Mouse (Mus musculus) olfactory bulb, adult 2 months (tissue): ENCODE measurements around the gene Vasp. TPM values are rescaled to one million over a fixed set of nuclear protein-coding genes. Genes with fewer than 3 reads are reported as not detected.
A peak's percentile ranks its signal among the peaks of the same experiment; 100 is the strongest.
"Not testable (repeated sequence)": the region's sequence is repeated elsewhere in the genome, so short reads cannot be mapped to it uniquely, and the experiment has no call there.

Source experiments
- H3K27ac ChIP-seq: fragments of 200-500 bp; 2 replicates; pipeline ENCODE4 v1.5.1; 2012; ENCODE audit warnings: low read depth, low read length; ENCODE audit not compliant: insufficient read depth
- H3K4me1 ChIP-seq: fragments of 200-500 bp; 2 replicates; pipeline ENCODE4 v1.6.1; 2012; ENCODE audit warnings: low read length; ENCODE audit not compliant: control insufficient read depth, insufficient read depth
- H3K4me3 ChIP-seq: fragments of 200-500 bp; 2 replicates; pipeline ENCODE4 v1.5.1; 2012; ENCODE audit warnings: mild to moderate bottlenecking, low read depth, low read length, moderate library complexity; ENCODE audit not compliant: insufficient read depth
- CTCF ChIP-seq: fragments of 200-500 bp; IDR thresholded peaks from 2 replicates; pipeline ENCODE4 v1.5.1; 2012; ENCODE audit warnings: low read depth, mild to moderate bottlenecking, low read length, moderate library complexity; ENCODE audit not compliant: insufficient read depth
- POLR2A ChIP-seq: fragments of 200-500 bp; IDR thresholded peaks from 2 replicates; pipeline ENCODE4 v1.6.1; 2012; ENCODE audit warnings: mild to moderate bottlenecking, low read depth, low read length, moderate library complexity; ENCODE audit not compliant: insufficient read depth
- WGBS: fragments of 180-500 bp; shearing (Covaris S2); methylation state at CpG from one replicate; pipeline ENCODE4 v1.1.7; 2018; 5-methylcytosine and 5-hydroxymethylcytosine counted together
- polyA plus RNA-seq: library from polyadenylated mRNA; stranded (reverse); fragments of >200 nt; gene quantifications from 2 replicates; pipeline ENCODE4 v1.2.4, GENCODE M21; 2012; ENCODE audit warnings: low replicate concordance; ENCODE audit not compliant: missing spikeins, insufficient read depth, insufficient read length

Gene Vasp
- polyA plus RNA-seq, 1 experiment = not detected

- no peak for TF ChIP-seq POLR2A
- no peak for TF ChIP-seq CTCF
- Histone ChIP-seq H3K4me3 (no peak overlapping the region), H3K27ac (no peak overlapping the region), H3K4me1 (peaks cover 8% of the 10 kb centered on the region)
- WGBS = 89% methylated on average over 6 of the region's 6 CpGs
These were observed 25.4 kb upstream of the Vasp start for GRCm38 (mm10) chr7:19297034-19297433.

DNA sequence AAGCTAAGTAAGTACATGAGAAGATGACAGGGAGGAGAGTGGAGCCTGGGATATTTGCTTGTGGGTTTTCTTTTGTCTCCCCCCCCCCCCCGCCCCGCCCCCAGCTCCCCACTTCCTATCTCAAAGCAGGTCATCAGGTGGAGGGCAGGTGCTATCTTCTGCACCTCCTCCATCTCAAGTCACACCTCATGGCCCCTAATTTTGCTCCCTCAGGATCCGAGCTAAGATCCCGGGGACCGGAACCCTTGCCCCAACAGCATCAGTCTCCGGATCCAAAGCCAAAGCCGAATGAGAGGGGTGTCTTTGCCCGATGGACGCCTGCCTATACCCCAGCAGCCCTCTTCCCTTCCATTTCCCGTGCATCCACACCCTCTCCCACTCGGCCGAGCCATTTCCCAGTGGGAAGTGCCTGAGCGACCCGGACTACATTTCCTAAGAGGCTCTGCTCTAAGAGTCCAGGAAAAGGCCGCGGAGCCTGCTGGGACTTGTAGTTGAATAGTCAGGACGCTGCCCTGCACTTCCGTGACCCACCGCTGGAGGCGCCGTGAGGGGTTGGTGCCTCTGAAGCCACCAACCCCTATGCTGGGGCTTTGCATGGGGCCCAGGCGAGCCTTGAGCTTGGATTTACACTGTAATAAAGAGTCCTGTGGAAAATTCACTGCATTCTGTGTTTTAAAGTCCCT lies 24.0 kb upstream of the Vasp start:
- peak overlapping the region; percentile 32 for H3K4me3 ChIP-seq
- WGBS = 14% methylated on average over 21 of the region's 22 CpGs
- H3K27ac ChIP-seq = no peak overlapping the region
- H3K4me1 ChIP-seq = peaks cover 12% of the 10 kb centered on the region
- TF ChIP-seq POLR2A (no peak), CTCF (peak; percentile 94)

- Histone ChIP-seq H3K4me3 (peak overlapping the region; percentile 20), H3K27ac (0 out of 2 replicates have a peak overlapping the region, but pooled peaks have one; percentile 4), H3K4me1 (peaks cover 16% of the 10 kb centered on the region)
- TF ChIP-seq POLR2A (no peak), CTCF (no peak)
- 9% methylated on average over 20 of the region's 20 CpGs for WGBS
These were observed 19.5 kb upstream of the Vasp start for GRCm38 (mm10) chr7:19290969-19291596.

- no peak overlapping the region for H3K4me3 ChIP-seq
- no peak overlapping the region for H3K27ac ChIP-seq
- H3K4me1 ChIP-seq = peaks cover 6% of the 10 kb centered on the region
- TF ChIP-seq CTCF (no peak), POLR2A (no peak)
- 18% methylated on average over 4 of the region's 4 CpGs for WGBS
These were observed 13.1 kb upstream of the Vasp start for GRCm38 (mm10) chr7:19284763-19285162.

DNA sequence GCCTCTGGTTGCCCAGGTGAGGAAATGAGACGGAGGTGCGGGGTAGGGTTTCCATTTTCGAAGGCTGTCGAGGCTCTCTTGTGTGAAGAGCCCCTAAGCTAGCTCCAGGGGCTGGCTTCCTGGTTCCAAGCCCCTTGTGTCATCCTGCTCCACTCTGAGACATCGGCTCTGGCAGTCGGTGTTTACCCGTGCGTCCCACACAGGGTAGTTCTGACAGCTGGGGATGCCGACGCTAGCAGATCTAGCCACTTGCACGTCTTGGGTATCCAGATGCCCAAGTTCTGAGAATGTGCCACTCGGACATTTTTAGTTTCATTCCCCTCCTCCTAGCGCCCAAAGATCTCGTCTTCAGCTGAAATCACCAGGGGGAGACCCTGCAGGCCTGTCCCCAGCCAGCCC lies 11.8 kb upstream of the Vasp start:
- Histone ChIP-seq H3K27ac (0 out of 2 replicates have a peak overlapping the region, but pooled peaks have one; percentile 14), H3K4me3 (peak overlapping the region; percentile 72), H3K4me1 (peaks cover 12% of the 10 kb centered on the region)
- TF ChIP-seq CTCF = no peak
- TF ChIP-seq POLR2A = no peak
- WGBS = 12% methylated on average over 14 of the region's 14 CpGs

- no peak for TF ChIP-seq CTCF
- no peak for TF ChIP-seq POLR2A
- Histone ChIP-seq H3K4me1 (peaks cover 12% of the 10 kb centered on the region), H3K27ac (peak overlapping the region; percentile 14), H3K4me3 (peak overlapping the region; percentile 72)
- under 1% methylated on average over 35 of the region's 35 CpGs for WGBS
These were observed 11.3 kb upstream of the Vasp start for GRCm38 (mm10) chr7:19282791-19283405.

GRCm38 (mm10) chr7:19282385-19282784 lies 10.8 kb upstream of the Vasp start, which contains the start of gene Rtn2:
Rtn2 (plus strand) TSS chr7:19282624.
- Histone ChIP-seq H3K27ac (peak within 1 kb of the TSS; percentile 14), H3K4me1 (peaks cover 12% of the 10 kb centered on the region), H3K4me3 (peak within 1 kb of the TSS; percentile 72)
- 0 out of 2 replicates have a peak, but pooled peaks have one; percentile 31 for TF ChIP-seq POLR2A
- TF ChIP-seq CTCF = no peak
- WGBS = under 1% methylated on average over 37 of the region's 37 CpGs

DNA sequence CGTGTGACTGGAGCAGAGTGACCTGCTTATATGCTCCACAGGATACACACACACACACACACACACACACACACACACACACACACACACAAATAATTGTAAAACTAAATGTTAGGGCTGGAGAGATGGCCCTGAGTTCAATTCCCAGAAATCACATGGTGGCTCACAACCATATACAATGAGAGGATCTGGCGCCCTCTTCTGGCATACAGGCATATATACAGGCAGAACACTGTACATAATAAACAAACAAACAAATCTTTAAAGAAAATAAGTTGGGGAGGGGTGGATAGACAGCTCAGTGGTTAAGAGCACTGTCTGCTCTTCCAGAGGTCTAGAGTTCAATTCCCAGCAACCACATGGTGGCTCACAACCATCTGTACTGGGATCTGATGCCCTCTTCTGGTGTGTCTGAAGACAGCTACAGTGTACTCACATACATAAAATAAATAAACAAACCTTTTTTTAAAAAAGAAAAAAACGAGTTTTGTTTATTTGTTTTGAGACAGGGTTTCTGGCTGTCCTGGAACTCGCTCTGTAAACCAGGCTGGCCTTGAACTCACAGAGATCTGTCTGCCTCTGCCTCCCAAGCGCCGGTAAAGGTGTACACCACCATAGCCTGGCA lies 10.2 kb upstream of the Vasp start:
- not testable (repeated sequence) for H3K27ac ChIP-seq
- 27% methylated on average over 6 of the region's 6 CpGs for WGBS
- Histone ChIP-seq H3K4me3 (peak overlapping the region; percentile 72), H3K4me1 (peaks cover 12% of the 10 kb centered on the region)
